Mouse (Mus musculus): ENCODE results near the gene Cldn19. TPM values are rescaled to one million over a fixed set of nuclear protein-coding genes. Genes with fewer than 3 reads are reported as not detected.
A peak's percentile ranks its signal among the peaks of the same experiment; 100 is the strongest.

Gene Cldn19
- total and polyA plus RNA-seq, 2 experiments from 2014 or later: 1.7 to 3.6 TPM

- no peak for TF ChIP-seq CTCF (IDR thresholded peaks at IDR 0.05; ENCODE audit: low read depth)
- Histone ChIP-seq H3K4me2 (ENCODE audit: low read depth, low read length) (peak within 1 kb of the TSS; percentile 81), H3K27me3 (ENCODE audit: insufficient read depth, low read length) (no peaks in the 10 kb centered on the region), H3K4me3 (ENCODE audit: low read length) (peak within 1 kb of the TSS; percentile 91), H3K9me3 (ENCODE audit: low read length) (no peaks in the 10 kb centered on the region), H3K36me3 (ENCODE audit: insufficient read depth, low read length) (0 out of 2 replicates have a peak, but pooled peaks cover 7% of the 10 kb centered on the region), H3K4me1 (ENCODE audit: insufficient read depth, low read length) (peaks cover 6% of the 10 kb centered on the region), H3K9ac (replicated peaks; ENCODE audit: low read length) (peak within 1 kb of the TSS; percentile 79), H3K27ac (peak within 1 kb of the TSS; percentile 70)
- ATAC-seq (peak; percentile 98), DNase-seq (ENCODE audit: low spot score) (peak; percentile 99)
- under 1% methylated on average over 63 of the region's 71 CpGs for WGBS
Observed at GRCm38 (mm10) chr4:119232410-119233255, 22.6 kb upstream of the Cldn19 start, which contains the start of the genes AU022252 and P3h1. TSS of gene AU022252 (minus strand) at chr4:119232712. TSS of gene P3h1 (plus strand) at chr4:119232915.

- DNase-seq (ENCODE audit: low spot score): peak; percentile 76
- Histone ChIP-seq H3K4me3 (ENCODE audit: low read length) (peak overlapping the region; percentile 91), H3K9me3 (ENCODE audit: low read length) (no peaks in the 10 kb centered on the region), H3K9ac (replicated peaks; ENCODE audit: low read length) (peak overlapping the region; percentile 79), H3K36me3 (ENCODE audit: insufficient read depth, low read length) (no peaks in the 10 kb centered on the region), H3K27ac (peak overlapping the region; percentile 70), H3K27me3 (ENCODE audit: insufficient read depth, low read length) (no peaks in the 10 kb centered on the region), H3K4me2 (ENCODE audit: low read depth, low read length) (peak overlapping the region; percentile 81), H3K4me1 (ENCODE audit: insufficient read depth, low read length) (peaks cover 6% of the 10 kb centered on the region)
- WGBS: under 1% methylated on average over 36 of the region's 36 CpGs
- peak; percentile 61 for TF ChIP-seq CTCF (IDR thresholded peaks at IDR 0.05; ENCODE audit: low read depth)
- ATAC-seq: no peak
Observed at GRCm38 (mm10) chr4:119233256-119233901, 21.8 kb upstream of the Cldn19 start.

GRCm38 (mm10) chr4:119234348-119234747 is 20.9 kb upstream of the Cldn19 start:
- WGBS: 92% methylated on average over 3 of the region's 3 CpGs
- Histone ChIP-seq H3K9me3 (ENCODE audit: low read length) (no peaks in the 10 kb centered on the region), H3K9ac (replicated peaks; ENCODE audit: low read length) (no peak overlapping the region), H3K4me2 (ENCODE audit: low read depth, low read length) (peak overlapping the region; percentile 81), H3K36me3 (ENCODE audit: insufficient read depth, low read length) (no peaks in the 10 kb centered on the region), H3K4me3 (ENCODE audit: low read length) (peak overlapping the region; percentile 91), H3K27ac (no peak overlapping the region), H3K27me3 (ENCODE audit: insufficient read depth, low read length) (no peaks in the 10 kb centered on the region), H3K4me1 (ENCODE audit: insufficient read depth, low read length) (peaks cover 6% of the 10 kb centered on the region)
- DNase-seq (ENCODE audit: low spot score) (no peak), ATAC-seq (no peak)
- no peak for TF ChIP-seq CTCF (IDR thresholded peaks at IDR 0.05; ENCODE audit: low read depth)

- no peak for ATAC-seq
Observed at GRCm38 (mm10) chr4:119238661-119239060, 16.6 kb upstream of the Cldn19 start.

GRCm38 (mm10) chr4:119239181-119239682 is 16.0 kb upstream of the Cldn19 start:
- Histone ChIP-seq H3K4me3 (ENCODE audit: low read length) (no peak overlapping the region), H3K27me3 (ENCODE audit: insufficient read depth, low read length) (no peaks in the 10 kb centered on the region), H3K9ac (replicated peaks; ENCODE audit: low read length) (no peak overlapping the region), H3K4me2 (ENCODE audit: low read depth, low read length) (no peak overlapping the region), H3K27ac (no peak overlapping the region), H3K9me3 (ENCODE audit: low read length) (no peaks in the 10 kb centered on the region), H3K36me3 (ENCODE audit: insufficient read depth, low read length) (peaks cover 21% of the 10 kb centered on the region), H3K4me1 (ENCODE audit: insufficient read depth, low read length) (no peaks in the 10 kb centered on the region)
- TF ChIP-seq CTCF (IDR thresholded peaks at IDR 0.05; ENCODE audit: low read depth): peak; percentile 90
- 34% methylated on average over 12 of the region's 12 CpGs for WGBS
- ATAC-seq (peak; percentile 67), DNase-seq (ENCODE audit: low spot score) (peak; percentile 89)

More at GRCm38 (mm10) chr4:119238661-119239060, 16.6 kb upstream of the Cldn19 start:
- no peak overlapping the region for H3K9ac ChIP-seq (replicated peaks; ENCODE audit: low read length)
- no peak for DNase-seq (ENCODE audit: low spot score)
- no peak overlapping the region for H3K27ac ChIP-seq
- H3K4me3 ChIP-seq (ENCODE audit: low read length): no peak overlapping the region
- H3K36me3 ChIP-seq (ENCODE audit: insufficient read depth, low read length): peaks cover 16% of the 10 kb centered on the region; the same call in 1 of the 2 replicates
- TF ChIP-seq CTCF (IDR thresholded peaks at IDR 0.05; ENCODE audit: low read depth): no peak
- WGBS: 76% methylated on average over 3 of the region's 3 CpGs
- H3K4me1 ChIP-seq (ENCODE audit: insufficient read depth, low read length): no peaks in the 10 kb centered on the region
- no peaks in the 10 kb centered on the region for H3K9me3 ChIP-seq (ENCODE audit: low read length)
- no peak overlapping the region for H3K4me2 ChIP-seq (ENCODE audit: low read depth, low read length)
- H3K27me3 ChIP-seq (ENCODE audit: insufficient read depth, low read length): no peaks in the 10 kb centered on the region

GRCm38 (mm10) chr4:119241664-119242063 is 13.6 kb upstream of the Cldn19 start:
- Histone ChIP-seq H3K9me3 (ENCODE audit: low read length) (no peaks in the 10 kb centered on the region), H3K27ac (no peak overlapping the region), H3K9ac (replicated peaks; ENCODE audit: low read length) (no peak overlapping the region), H3K27me3 (ENCODE audit: insufficient read depth, low read length) (no peaks in the 10 kb centered on the region), H3K4me1 (ENCODE audit: insufficient read depth, low read length) (0 out of 2 replicates have a peak, but pooled peaks cover 4% of the 10 kb centered on the region), H3K36me3 (ENCODE audit: insufficient read depth, low read length) (peaks cover 28% of the 10 kb centered on the region), H3K4me3 (ENCODE audit: low read length) (no peak overlapping the region), H3K4me2 (ENCODE audit: low read depth, low read length) (no peak overlapping the region)
- no peak for ATAC-seq
- DNase-seq (ENCODE audit: low spot score): peak; percentile 60
- TF ChIP-seq CTCF (IDR thresholded peaks at IDR 0.05; ENCODE audit: low read depth): peak; percentile 75
- WGBS: 73% methylated on average over 14 of the region's 14 CpGs

All from hindbrain, postnatal 0 days (tissue).